Mouse (Mus musculus): ENCODE results near the gene Pdpr.
A peak's percentile ranks its signal among the peaks of the same experiment; 100 is the strongest.
"Not testable (repeated sequence)": the region's sequence is repeated elsewhere in the genome, so short reads cannot be mapped to it uniquely, and the experiment has no call there.

The Pdpr gene

GRCm38 (mm10) chr8:111090126-111090525, 4.3 kb upstream of the Pdpr start:
- DNase-seq (ENCODE audit: low read depth, low spot score): peak; percentile 45

- no peak for DNase-seq (ENCODE audit: low read depth, low spot score)
These were observed 2.7 kb upstream of the Pdpr start for GRCm38 (mm10) chr8:111091706-111092105.

- not testable (repeated sequence) for DNase-seq (ENCODE audit: low read depth, low spot score)
These were observed 2.1 kb upstream of the Pdpr start, which contains the start of gene Clec18a for GRCm38 (mm10) chr8:111092326-111092725. TSS of gene Clec18a (minus strand) at chr8:111092426.

- not testable (repeated sequence) for DNase-seq (ENCODE audit: low read depth, low spot score)
These were observed 381 bp downstream of the Pdpr start for GRCm38 (mm10) chr8:111094719-111095302.

- DNase-seq (ENCODE audit: low read depth, low spot score): no peak
These were observed 20.5 kb downstream of the Pdpr start for GRCm38 (mm10) chr8:111114891-111115290.

- DNase-seq (ENCODE audit: low read depth, low spot score): no peak
These were observed 25.1 kb downstream of the Pdpr start for GRCm38 (mm10) chr8:111119481-111119880.

- no peak for DNase-seq (ENCODE audit: low read depth, low spot score)
These were observed 36.3 kb downstream of the Pdpr start for GRCm38 (mm10) chr8:111130756-111131155.

GRCm38 (mm10) chr8:111142521-111142920, 48.1 kb downstream of the Pdpr start:
- no peak for DNase-seq (ENCODE audit: low read depth, low spot score)

- DNase-seq (ENCODE audit: low read depth, low spot score): not testable (repeated sequence)
These were observed 50.5 kb downstream of the Pdpr start for GRCm38 (mm10) chr8:111144901-111145459.

- peak; percentile 75 for DNase-seq (ENCODE audit: low read depth, low spot score)
These were observed 51.1 kb downstream of the Pdpr start for GRCm38 (mm10) chr8:111145460-111146012.

GRCm38 (mm10) chr8:111155721-111156436, 61.4 kb downstream of the Pdpr start:
- DNase-seq (ENCODE audit: low read depth, low spot score): no peak

GRCm38 (mm10) chr8:111157617-111158016, 63.2 kb downstream of the Pdpr start:
- peak; percentile 40 for DNase-seq (ENCODE audit: low read depth, low spot score)

GRCm38 (mm10) chr8:111171661-111172060, 77.2 kb downstream of the Pdpr start:
- no peak for DNase-seq (ENCODE audit: low read depth, low spot score)

- no peak for DNase-seq (ENCODE audit: low read depth, low spot score)
These were observed 91.1 kb downstream of the Pdpr start for GRCm38 (mm10) chr8:111185472-111185947.

Measured in WW6 (cell line).